Mouse (Mus musculus) gastrocnemius, adult 8-10 months (tissue): ENCODE data around the gene Samd10. TPM values are rescaled to one million over a fixed set of nuclear protein-coding genes. Genes with fewer than 3 reads are reported as not detected.

Experiments
- microRNA-seq: library from miRNA; unstranded; fragments of <30 nt; microRNA quantifications from one replicate; pipeline ENCODE4 v1.2.0, GENCODE M21; 2022
- total RNA-seq, 4 experiments: library from RNA; stranded (reverse); gene quantifications; 2 replicates each; pipeline ENCODE4 v1.2.4; 2022

Gene Samd10
- total RNA-seq, 4 experiments from 2014 or later: 1.7 to 4.6 (median 3.7) TPM

Small RNA genes lying within 50 kb of the gene (microRNA-seq; reads per million reads assigned to microRNA genes)
- gene Mir7006: not detected

Other genes with a start within 250 kb of the Samd10 start
- 10 to 100 TPM in 2 of 4 experiments, 1 to 10 TPM in 2; 9.3 to 11.2 (median 10.3) TPM for gene Zgpat, start 234.3 kb downstream of the Samd10 start, total RNA-seq
- gene Arfrp1, start 233.8 kb downstream of the Samd10 start, total RNA-seq: 10 to 100 TPM; 20.9 to 25.1 (median 23.8) TPM
- gene Lime1, start 219.1 kb downstream of the Samd10 start, total RNA-seq: 1 to 10 TPM; 2.2 to 4.0 (median 3.0) TPM
- gene Zbtb46, start 139.8 kb downstream of the Samd10 start, total RNA-seq: 1 to 10 TPM; 3.3 to 5.3 (median 4.1) TPM
- gene Abhd16b, start 106.0 kb downstream of the Samd10 start, total RNA-seq: not detected
- gene Tpd52l2, start 102.1 kb downstream of the Samd10 start, total RNA-seq: 10 to 100 TPM; 43.7 to 49.1 (median 45.8) TPM
- 10 to 100 TPM; 43.4 to 50.3 (median 44.1) TPM for gene Dnajc5, start 78.7 kb downstream of the Samd10 start, total RNA-seq
- gene Uckl1, start 14.3 kb downstream of the Samd10 start, total RNA-seq: 10 to 100 TPM; 24.6 to 38.4 (median 28.5) TPM
- 10 to 100 TPM; 28.8 to 35.0 (median 32.6) TPM for gene Prpf6, start 7.3 kb downstream of the Samd10 start, total RNA-seq
- gene Zfp512b, start 6.4 kb downstream of the Samd10 start, total RNA-seq: 10 to 100 TPM; 15.4 to 21.2 (median 19.3) TPM
- not detected for gene Gm29797, start 57.8 kb upstream of the Samd10 start, total RNA-seq
- gene Sox18, start 72.4 kb upstream of the Samd10 start, total RNA-seq: 10 to 100 TPM in 2 of 4 experiments, 1 to 10 TPM in 2; 3.9 to 13.4 (median 7.1) TPM
- 1 to 10 TPM; 6.7 to 8.4 (median 7.3) TPM for gene Tcea2, start 81.1 kb upstream of the Samd10 start, total RNA-seq
- gene Rgs19, start 94.8 kb upstream of the Samd10 start, total RNA-seq: 1 to 10 TPM; 1.5 to 5.2 (median 3.6) TPM
- gene Lkaaear1, start 99.2 kb upstream of the Samd10 start, total RNA-seq: not detected
- not detected for gene Oprl1, start 115.8 kb upstream of the Samd10 start, total RNA-seq
- not detected for gene Myt1, start 164.1 kb upstream of the Samd10 start, total RNA-seq
- gene Pcmtd2, start 238.6 kb upstream of the Samd10 start, total RNA-seq: 10 to 100 TPM; 43.7 to 50.5 (median 47.9) TPM